Mouse (Mus musculus): ENCODE results near the gene Agbl3. TPM values are rescaled to one million over a fixed set of nuclear protein-coding genes. Genes with fewer than 3 reads are reported as not detected.

Gene Agbl3
- polyA plus RNA-seq, 2 experiments = 3.0 to 4.0 TPM

- WGBS (ENCODE audit: insufficient replicate concordance) = 70% methylated on average over 2 of the region's 2 CpGs
- no peak overlapping the region for H3K4me2 ChIP-seq (ENCODE audit: low read depth)
- no peak for TF ChIP-seq EP300 (IDR thresholded peaks at IDR 0.05; ENCODE audit: low read depth)
- no peak for TF ChIP-seq CTCF (IDR thresholded peaks at IDR 0.05; ENCODE audit: low read depth)
- no peaks in the 10 kb centered on the region for H3K9me3 ChIP-seq (ENCODE audit: control insufficient read depth, low read length)
- no peaks in the 10 kb centered on the region for H3K36me3 ChIP-seq (replicated peaks; ENCODE audit: control insufficient read depth, insufficient read depth, low read depth)
- peaks cover 4 to 6% of the 10 kb centered on the region in 2 experiments; a peak in 2 of 4 replicates for H3K4me1 ChIP-seq (replicated peaks; ENCODE audit: control insufficient read depth in 2 of 2, insufficient read depth in 2 of 2, low read length in 1 of 2)
- H3K4me3 ChIP-seq (ENCODE audit: insufficient read depth in 1 of 2, low read depth in 2 of 2, low read length in 2 of 2) = no peak overlapping the region
- H3K27me3 ChIP-seq (ENCODE audit: control insufficient read depth, insufficient read depth, low read length) = no peaks in the 10 kb centered on the region
- DNase-seq (ENCODE audit: low read depth in 3 of 3, low spot score in 3 of 3) = no peak
- H3K27ac ChIP-seq = no peak overlapping the region
- no peak overlapping the region for H3K9ac ChIP-seq (replicated peaks)
- ATAC-seq (ENCODE audit: insufficient read depth) = no peak
Observed at GRCm38 (mm10) chr6:34769984-34770383, 10.2 kb upstream of the Agbl3 start.

- Histone ChIP-seq H3K4me3 (ENCODE audit: insufficient read depth in 1 of 2, low read depth in 2 of 2, low read length in 2 of 2) (no peak overlapping the region), H3K4me1 (replicated peaks; ENCODE audit: control insufficient read depth in 2 of 2, insufficient read depth in 2 of 2, low read length in 1 of 2) (peaks cover 4 to 6% of the 10 kb centered on the region in 2 experiments; a peak in 2 of 4 replicates), H3K4me2 (ENCODE audit: low read depth) (no peak overlapping the region), H3K27ac (no peak overlapping the region), H3K27me3 (ENCODE audit: control insufficient read depth, insufficient read depth, low read length) (no peaks in the 10 kb centered on the region), H3K9ac (replicated peaks) (no peak overlapping the region), H3K36me3 (replicated peaks; ENCODE audit: control insufficient read depth, insufficient read depth, low read depth) (no peaks in the 10 kb centered on the region), H3K9me3 (ENCODE audit: control insufficient read depth, low read length) (no peaks in the 10 kb centered on the region)
- DNase-seq (ENCODE audit: low read depth in 3 of 3, low spot score in 3 of 3) = no peak
- 48% methylated on average over 6 of the region's 6 CpGs for WGBS (ENCODE audit: insufficient replicate concordance)
- no peak for TF ChIP-seq CTCF (IDR thresholded peaks at IDR 0.05; ENCODE audit: low read depth)
- TF ChIP-seq EP300 (IDR thresholded peaks at IDR 0.05; ENCODE audit: low read depth) = no peak
- ATAC-seq (ENCODE audit: insufficient read depth) = no peak
Observed at GRCm38 (mm10) chr6:34770491-34770890, 9.7 kb upstream of the Agbl3 start.

GRCm38 (mm10) chr6:34776396-34776795 lies 3.8 kb upstream of the Agbl3 start:
- H3K27ac ChIP-seq = no peak overlapping the region
- no peaks in the 10 kb centered on the region for H3K36me3 ChIP-seq (replicated peaks; ENCODE audit: control insufficient read depth, insufficient read depth, low read depth)
- H3K27me3 ChIP-seq (ENCODE audit: control insufficient read depth, insufficient read depth, low read length) = no peaks in the 10 kb centered on the region
- H3K4me3 ChIP-seq (ENCODE audit: insufficient read depth in 1 of 2, low read depth in 2 of 2, low read length in 2 of 2) = no peak overlapping the region
- TF ChIP-seq CTCF (IDR thresholded peaks at IDR 0.05; ENCODE audit: low read depth) (no peak), EP300 (IDR thresholded peaks at IDR 0.05; ENCODE audit: low read depth) (no peak)
- DNase-seq (ENCODE audit: low read depth in 3 of 3, low spot score in 3 of 3) (no peak), ATAC-seq (ENCODE audit: insufficient read depth) (no peak)
- H3K4me1 ChIP-seq (replicated peaks; ENCODE audit: control insufficient read depth in 2 of 2, insufficient read depth in 2 of 2, low read length in 1 of 2) = peaks cover 4 to 5% of the 10 kb centered on the region in 2 experiments
- H3K4me2 ChIP-seq (ENCODE audit: low read depth) = no peak overlapping the region
- H3K9ac ChIP-seq (replicated peaks) = no peak overlapping the region
- no peaks in the 10 kb centered on the region for H3K9me3 ChIP-seq (ENCODE audit: control insufficient read depth, low read length)

- 63% methylated on average over 2 of the region's 2 CpGs for WGBS (ENCODE audit: insufficient replicate concordance)
- ATAC-seq (ENCODE audit: insufficient read depth) (no peak), DNase-seq (ENCODE audit: low read depth in 3 of 3, low spot score in 3 of 3) (no peak)
- Histone ChIP-seq H3K4me1 (replicated peaks; ENCODE audit: control insufficient read depth in 2 of 2, insufficient read depth in 2 of 2, low read length in 1 of 2) (peaks cover 4 to 5% of the 10 kb centered on the region in 2 experiments), H3K4me2 (ENCODE audit: low read depth) (no peak overlapping the region), H3K36me3 (replicated peaks; ENCODE audit: control insufficient read depth, insufficient read depth, low read depth) (no peaks in the 10 kb centered on the region), H3K27me3 (ENCODE audit: control insufficient read depth, insufficient read depth, low read length) (no peaks in the 10 kb centered on the region), H3K4me3 (ENCODE audit: insufficient read depth in 1 of 2, low read depth in 2 of 2, low read length in 2 of 2) (no peak overlapping the region), H3K9me3 (ENCODE audit: control insufficient read depth, low read length) (no peaks in the 10 kb centered on the region), H3K9ac (replicated peaks) (no peak overlapping the region), H3K27ac (no peak overlapping the region)
- TF ChIP-seq EP300 (IDR thresholded peaks at IDR 0.05; ENCODE audit: low read depth) (no peak), CTCF (IDR thresholded peaks at IDR 0.05; ENCODE audit: low read depth) (no peak)
Observed at GRCm38 (mm10) chr6:34777094-34777493, 3.1 kb upstream of the Agbl3 start.

- H3K36me3 ChIP-seq (replicated peaks; ENCODE audit: control insufficient read depth, insufficient read depth, low read depth) = no peaks in the 10 kb centered on the region
- no peak overlapping the region for H3K4me2 ChIP-seq (ENCODE audit: low read depth)
- no peaks in the 10 kb centered on the region for H3K9me3 ChIP-seq (ENCODE audit: control insufficient read depth, low read length)
- WGBS (ENCODE audit: insufficient replicate concordance) = 52% methylated on average over 10 of the region's 10 CpGs
- peaks cover 4 to 6% of the 10 kb centered on the region in 2 experiments for H3K4me1 ChIP-seq (replicated peaks; ENCODE audit: control insufficient read depth in 2 of 2, insufficient read depth in 2 of 2, low read length in 1 of 2)
- no peak overlapping the region for H3K9ac ChIP-seq (replicated peaks)
- H3K27me3 ChIP-seq (ENCODE audit: control insufficient read depth, insufficient read depth, low read length) = no peaks in the 10 kb centered on the region
- ATAC-seq (ENCODE audit: insufficient read depth) = no peak
- H3K27ac ChIP-seq = no peak overlapping the region
- TF ChIP-seq EP300 (IDR thresholded peaks at IDR 0.05; ENCODE audit: low read depth) (no peak), CTCF (IDR thresholded peaks at IDR 0.05; ENCODE audit: low read depth) (peak; percentile 62)
- DNase-seq (ENCODE audit: low read depth in 3 of 3, low spot score in 3 of 3) = no peak
- no peak overlapping the region for H3K4me3 ChIP-seq (ENCODE audit: insufficient read depth in 1 of 2, low read depth in 2 of 2, low read length in 2 of 2)
Observed at GRCm38 (mm10) chr6:34777981-34778668, 2.1 kb upstream of the Agbl3 start.

Measured in liver, embryonic 14.5 days (tissue).